Mouse (Mus musculus) C2C12 (cell line): ENCODE measurements around the gene Mgrn1. TPM values are rescaled to one million over a fixed set of nuclear protein-coding genes. Genes with fewer than 3 reads are reported as not detected.
A peak's percentile ranks its signal among the peaks of the same experiment; 100 is the strongest.

ENCODE experiments used
- H3K27me3 ChIP-seq: one replicate; pipeline ENCODE4 v1.6.1; 2011; ENCODE audit not compliant: control insufficient read depth, insufficient read depth, insufficient read length
- H3K36me3 ChIP-seq: one replicate; pipeline ENCODE4 v1.6.1; 2011; ENCODE audit not compliant: control insufficient read depth, insufficient read depth
- H3K4me3 ChIP-seq: one replicate; pipeline ENCODE4 v1.5.1; 2011; ENCODE audit warnings: mild to moderate bottlenecking, control low read depth; ENCODE audit not compliant: poor library complexity, insufficient read depth, severe bottlenecking
- H3K79me2 ChIP-seq: one replicate; pipeline ENCODE4 v1.6.1; 2011; ENCODE audit not compliant: control insufficient read depth, insufficient read depth
- H3K79me3 ChIP-seq: one replicate; pipeline ENCODE4 v1.6.1; 2011; ENCODE audit warnings: low read depth, control low read depth
- H3ac ChIP-seq: one replicate; pipeline ENCODE3; 2011; ENCODE audit warnings: low read depth; ENCODE audit not compliant: control insufficient read depth, insufficient read length
- CEBPB ChIP-seq: IDR thresholded peaks from one replicate; pipeline ENCODE4 v1.6.1; 2011; ENCODE audit warnings: low read depth, mild to moderate bottlenecking, control low read depth, moderate library complexity
- CTCF ChIP-seq: IDR thresholded peaks from one replicate; pipeline ENCODE4 v1.5.1; 2011; ENCODE audit not compliant: control insufficient read depth, insufficient read depth, insufficient read length
- FOSL1 ChIP-seq: IDR thresholded peaks from one replicate; pipeline ENCODE4 v1.8.0; 2011; ENCODE audit warnings: mild to moderate bottlenecking, low read length; ENCODE audit not compliant: poor library complexity, insufficient read depth, severe bottlenecking
- MAX ChIP-seq: IDR thresholded peaks from one replicate; pipeline ENCODE4 v1.6.1; 2011; ENCODE audit warnings: mild to moderate bottlenecking, control low read depth
- MYOD1 ChIP-seq: IDR thresholded peaks from one replicate; pipeline ENCODE4 v1.6.1; 2011; ENCODE audit warnings: low read depth; ENCODE audit not compliant: control insufficient read depth, insufficient read length
- MYOG ChIP-seq: IDR thresholded peaks from one replicate; pipeline ENCODE4 v1.6.1; 2011; ENCODE audit not compliant: control insufficient read depth, insufficient read length; ENCODE audit errors: extremely low read depth
- USF1 ChIP-seq: IDR thresholded peaks from one replicate; pipeline ENCODE4 v1.6.1; 2011; ENCODE audit warnings: low read depth, mild to moderate bottlenecking, control low read depth, moderate library complexity
- polyA plus RNA-seq: library from polyadenylated mRNA; unstranded; fragments of >200 nt; fragmentation: generic; extraction: Trizol; gene quantifications from one replicate; pipeline ENCODE4 v1.2.1, GENCODE M21; 2012; ENCODE audit warnings: missing spikeins

Mgrn1 gene
- polyA plus RNA-seq, 1 experiment: 50.3 TPM

DNA sequence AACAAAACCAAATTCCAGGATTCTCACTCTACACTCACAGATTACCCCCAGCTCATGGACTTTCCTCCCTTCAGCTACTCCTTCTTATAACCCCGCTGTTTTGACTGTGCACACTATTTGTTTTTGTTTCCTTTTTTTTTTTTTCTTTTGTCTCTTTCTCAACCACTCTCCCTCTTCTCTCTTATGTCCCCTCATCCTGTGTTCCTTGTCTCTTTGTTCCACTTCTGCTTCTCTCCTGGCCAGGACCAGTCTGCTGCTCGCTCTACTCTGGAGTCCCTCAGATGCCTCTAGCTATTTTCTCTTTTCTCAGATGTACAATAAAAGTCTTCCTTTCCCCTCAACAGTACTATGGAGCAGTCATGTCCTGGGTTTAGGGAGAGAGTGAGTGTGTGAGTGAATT lies 16.3 kb downstream of the Mgrn1 start:
- Histone ChIP-seq H3K79me2 (peaks cover 5% of the 10 kb centered on the region), H3K36me3 (no peaks in the 10 kb centered on the region), H3ac (no peak overlapping the region), H3K4me3 (no peak overlapping the region), H3K27me3 (no peaks in the 10 kb centered on the region), H3K79me3 (peaks cover 3% of the 10 kb centered on the region)
- no peak for TF ChIP-seq CTCF
- no peak for TF ChIP-seq CEBPB
- TF ChIP-seq USF1: no peak

DNA sequence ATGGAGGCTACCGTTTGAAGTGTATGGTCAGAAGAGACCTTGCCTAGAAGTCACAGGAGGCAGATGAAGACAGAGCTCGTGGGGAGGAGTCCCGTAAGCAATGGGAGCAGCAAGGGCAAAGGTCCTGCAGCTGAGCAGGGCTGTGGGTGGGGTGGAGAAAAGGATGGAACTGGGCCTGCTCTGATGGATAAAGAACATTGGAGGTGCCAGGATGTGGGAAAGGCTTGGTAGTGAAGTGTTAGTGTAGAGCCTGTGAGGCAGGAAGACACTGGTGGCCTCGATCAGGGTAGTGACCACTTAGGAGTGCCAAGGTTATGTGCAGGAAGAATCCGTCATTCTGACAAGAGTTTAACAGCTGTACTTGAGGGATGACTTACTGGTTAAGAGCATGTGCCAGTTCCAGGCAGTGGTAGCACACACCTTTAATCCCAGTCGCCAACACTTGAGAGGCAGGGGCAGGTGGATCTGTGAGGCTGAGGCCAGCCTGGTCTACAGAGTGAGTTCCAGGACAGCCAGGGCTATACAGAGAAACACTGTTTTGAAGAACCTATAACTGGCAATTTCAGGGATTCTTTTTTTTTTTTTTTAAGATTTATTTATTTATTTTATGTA lies 17.5 kb downstream of the Mgrn1 start:
- Histone ChIP-seq H3K79me2 (peaks cover 5% of the 10 kb centered on the region), H3ac (no peak overlapping the region), H3K36me3 (peaks cover 1% of the 10 kb centered on the region), H3K27me3 (no peaks in the 10 kb centered on the region), H3K4me3 (no peak overlapping the region), H3K79me3 (peaks cover 3% of the 10 kb centered on the region)
- TF ChIP-seq MYOG: no peak
- TF ChIP-seq MYOD1: peak; percentile 72

DNA sequence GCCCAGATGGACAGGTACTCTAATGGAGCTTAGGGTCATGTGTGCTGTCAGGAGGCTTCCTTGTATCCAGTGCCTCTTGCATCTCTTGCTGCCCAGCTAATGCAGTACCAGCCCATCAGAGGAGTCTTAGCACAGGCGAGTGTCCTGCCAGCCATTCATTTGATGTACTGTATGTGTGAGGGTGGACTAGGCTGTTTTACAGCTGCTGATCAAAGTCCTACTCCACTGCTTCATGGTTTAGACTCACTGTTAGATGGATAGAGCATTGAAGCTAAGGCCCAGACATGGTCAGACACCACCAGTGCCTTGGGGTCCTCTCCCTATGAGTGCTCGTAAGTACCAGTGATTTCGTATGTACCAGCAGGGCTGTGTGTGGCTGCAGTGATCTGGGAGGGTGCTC lies 18.8 kb downstream of the Mgrn1 start:
- TF ChIP-seq FOSL1: no peak
- TF ChIP-seq CTCF: no peak
- TF ChIP-seq CEBPB: no peak
- no peak for TF ChIP-seq USF1
- no peak for TF ChIP-seq MYOD1
- TF ChIP-seq MAX: no peak
- Histone ChIP-seq H3K27me3 (no peaks in the 10 kb centered on the region), H3ac (no peak overlapping the region), H3K4me3 (no peak overlapping the region), H3K79me3 (peaks cover 3% of the 10 kb centered on the region), H3K79me2 (peaks cover 5% of the 10 kb centered on the region), H3K36me3 (peaks cover 11% of the 10 kb centered on the region)

DNA sequence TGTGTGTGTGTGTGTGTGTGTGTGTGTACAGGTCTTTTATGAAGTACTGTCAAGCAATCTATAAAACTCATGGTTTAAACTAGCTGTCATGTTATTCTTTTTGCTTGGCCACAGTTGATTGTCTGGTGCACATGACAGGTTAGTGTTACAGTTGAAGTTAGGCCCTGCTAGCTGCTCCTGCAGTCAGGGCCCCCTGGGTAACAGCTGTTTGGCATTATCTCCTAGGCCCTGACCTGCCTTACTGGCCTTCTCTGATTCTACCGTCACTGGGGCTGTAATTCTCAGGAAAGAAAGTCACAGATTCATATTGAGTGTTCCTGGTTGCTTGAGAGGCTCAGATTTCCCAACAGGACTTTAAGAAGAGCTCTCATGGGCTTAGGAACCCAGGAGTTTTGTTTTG lies 19.5 kb downstream of the Mgrn1 start:
- Histone ChIP-seq H3ac (no peak overlapping the region), H3K27me3 (no peaks in the 10 kb centered on the region), H3K36me3 (peaks cover 14% of the 10 kb centered on the region), H3K79me2 (peaks cover 5% of the 10 kb centered on the region), H3K79me3 (peaks cover 1% of the 10 kb centered on the region), H3K4me3 (no peak overlapping the region)
- TF ChIP-seq MYOD1: no peak
- TF ChIP-seq USF1: no peak
- TF ChIP-seq MAX: no peak
- TF ChIP-seq MYOG: no peak
- no peak for TF ChIP-seq CTCF
- TF ChIP-seq CEBPB: no peak
- TF ChIP-seq FOSL1: no peak

DNA sequence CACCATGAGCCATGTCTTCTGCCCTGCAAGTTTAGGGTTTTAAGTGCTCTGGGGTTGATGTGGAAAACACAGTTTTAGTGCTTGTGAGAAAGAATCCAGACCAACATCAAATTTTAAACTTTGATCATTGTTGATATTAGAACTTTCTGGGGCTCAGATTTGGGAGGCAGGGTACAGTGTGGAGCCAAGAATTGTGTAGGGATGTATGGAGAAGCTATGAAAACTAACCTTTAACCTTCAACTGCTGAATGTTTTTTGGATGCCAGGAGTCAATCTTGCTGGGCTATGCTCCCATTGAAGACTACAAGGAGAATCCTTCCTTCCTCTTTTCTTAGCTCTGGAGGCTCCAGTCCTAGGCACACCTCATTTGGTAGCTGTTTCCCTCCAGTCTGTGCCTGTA lies 20.5 kb downstream of the Mgrn1 start:
- H3K36me3 ChIP-seq: peaks cover 18% of the 10 kb centered on the region
- TF ChIP-seq CEBPB (no peak), MYOD1 (no peak), USF1 (no peak), FOSL1 (no peak), MAX (no peak), CTCF (no peak), MYOG (no peak)

DNA sequence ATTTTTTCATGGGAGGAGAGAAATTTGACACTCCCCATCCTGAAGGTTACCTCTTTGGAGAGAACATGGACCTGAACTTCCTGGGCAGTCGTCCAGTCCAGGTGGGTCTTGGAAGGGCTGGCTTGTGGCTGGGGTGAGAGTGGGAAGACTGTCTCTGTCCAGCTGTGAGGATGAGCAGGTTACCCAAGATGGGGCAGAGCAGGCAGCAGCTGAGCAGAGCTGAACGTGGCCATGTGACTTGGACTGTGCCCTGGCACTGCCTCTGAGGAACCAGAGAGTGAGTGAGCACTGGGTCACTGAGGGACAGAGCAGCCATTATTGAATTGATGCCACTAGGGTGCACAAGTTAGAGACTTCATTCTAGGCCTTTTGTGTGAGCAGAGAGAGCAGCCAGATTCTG lies 21.3 kb downstream of the Mgrn1 start:
- H3K4me3 ChIP-seq: no peak overlapping the region
- no peak for TF ChIP-seq MYOG
- TF ChIP-seq FOSL1: no peak
- TF ChIP-seq CTCF: no peak
- no peak for TF ChIP-seq USF1
- TF ChIP-seq CEBPB: no peak
- no peak for TF ChIP-seq MYOD1
- TF ChIP-seq MAX: no peak
- no peak overlapping the region for H3ac ChIP-seq
- H3K79me3 ChIP-seq: no peaks in the 10 kb centered on the region
- no peaks in the 10 kb centered on the region for H3K79me2 ChIP-seq
- H3K36me3 ChIP-seq: peaks cover 23% of the 10 kb centered on the region
- H3K27me3 ChIP-seq: no peaks in the 10 kb centered on the region

More for the DNA sequence above, 20.5 kb downstream of the Mgrn1 start:
- Histone ChIP-seq H3K4me3 (no peak overlapping the region), H3K27me3 (no peaks in the 10 kb centered on the region), H3ac (no peak overlapping the region), H3K79me2 (no peaks in the 10 kb centered on the region), H3K79me3 (no peaks in the 10 kb centered on the region)
